Mouse (Mus musculus) adrenal gland, adult 8-10 months (tissue): ENCODE results near the gene Ctcfl. TPM values are rescaled to one million over a fixed set of nuclear protein-coding genes. Genes with fewer than 3 reads are reported as not detected.

ENCODE experiments used
- DNase-seq: peaks from one replicate; pipeline ENCODE4 v3.0.0; 2022
- total RNA-seq, 4 experiments: library from RNA; stranded (reverse); gene quantifications; 2 replicates each; pipeline ENCODE4 v1.2.4; 2022

The Ctcfl gene
- total RNA-seq, 4 experiments from 2014 or later = 0.13 to 0.22 TPM; not detected in 2

DNA sequence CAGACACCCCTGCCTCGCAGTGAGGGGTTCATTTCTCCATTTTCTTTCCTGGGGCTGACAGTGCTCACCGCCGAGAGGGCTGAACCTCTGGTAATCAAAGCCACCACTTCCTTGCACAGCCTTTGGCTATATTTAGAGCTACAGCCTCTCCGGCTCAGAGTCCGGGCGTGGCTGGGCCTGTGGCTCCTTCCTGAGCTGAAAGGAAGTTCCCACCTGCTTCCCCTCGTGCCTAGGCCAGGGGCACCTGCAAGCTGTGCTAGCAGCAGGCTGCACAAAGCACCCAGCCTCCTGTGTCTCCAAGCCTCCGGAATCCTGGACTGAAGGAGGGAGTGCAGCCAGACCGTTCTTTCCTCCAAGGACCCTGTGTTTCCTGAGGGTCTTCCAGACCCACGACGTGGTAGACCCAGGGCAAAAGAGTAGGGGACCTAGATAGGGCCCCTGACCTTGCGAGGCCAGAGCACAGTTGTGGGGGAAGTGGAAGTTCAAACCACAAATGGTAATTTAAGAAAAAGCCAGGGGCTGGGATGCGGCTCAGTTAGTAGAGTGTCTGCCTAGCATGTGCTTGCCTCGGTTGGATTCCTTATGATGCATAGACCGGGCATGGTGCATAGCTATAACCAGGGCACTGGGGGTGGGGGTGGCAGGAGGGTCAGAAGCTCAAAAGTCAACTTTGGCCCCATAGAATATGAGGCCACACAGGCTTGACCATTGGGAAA, 72.6 kb downstream of the Ctcfl start:
- DNase-seq = no peak

GRCm38 (mm10) chr2:173044198-173044970, 74.9 kb downstream of the Ctcfl start:
- DNase-seq = peak; percentile 88

Other genes with a start within 250 kb of the Ctcfl start
- gene Bmp7, start 179.2 kb downstream of the Ctcfl start, total RNA-seq = 100 to 1,000 TPM in 2 of 4 experiments, 10 to 100 TPM in 2; 39.9 to 107 (median 72.1) TPM
- gene Spo11, start 141.8 kb downstream of the Ctcfl start, total RNA-seq = not detected
- gene Rae1, start 119.4 kb downstream of the Ctcfl start, total RNA-seq = 10 to 100 TPM; 67.3 to 77.6 (median 73.4) TPM
- gene Rbm38, start 99.0 kb downstream of the Ctcfl start, total RNA-seq = 10 to 100 TPM; 16.0 to 26.0 (median 21.5) TPM
- gene Pck1, start 33.5 kb upstream of the Ctcfl start, total RNA-seq = 100 to 1,000 TPM; 135 to 516 (median 360) TPM
- 1 to 10 TPM; 1.1 to 5.3 (median 2.5) TPM for gene Zbp1, start 99.4 kb upstream of the Ctcfl start, total RNA-seq
- 10 to 100 TPM; 29.4 to 57.0 (median 38.3) TPM for gene Pmepa1, start 157.0 kb upstream of the Ctcfl start, total RNA-seq